Mouse (Mus musculus) liver, embryonic 14.5 days (tissue): Measurements from ENCODE around the gene Fam240a. TPM values are rescaled to one million over a fixed set of nuclear protein-coding genes. Genes with fewer than 3 reads are reported as not detected.

Source experiments
- ATAC-seq: fragments of 200-750 bp; cut with Nextera tagmentation; 2 replicates; pipeline ENCODE4 v1.8.0; 2017; ENCODE audit warnings: moderate number of reproducible peaks, mild to moderate bottlenecking, moderate library complexity; ENCODE audit not compliant: insufficient read depth
- DNase-seq, 3 experiments: peaks; one replicate each; pipeline ENCODE4 v3.0.0-alpha.2; 2012 to 2013; ENCODE audit warnings: low read depth in 3 of 3, low spot score in 3 of 3
- H3K27ac ChIP-seq: fragments of 300-500 bp; sonication (generic); 2 replicates; pipeline ENCODE4 v1.5.1; 2014; ENCODE audit warnings: moderate library complexity, mild to moderate bottlenecking, control low read depth, inconsistent platforms
- H3K27me3 ChIP-seq: fragments of 300-500 bp; sonication (generic); 2 replicates; pipeline ENCODE4 v1.6.1; 2014; ENCODE audit warnings: mild to moderate bottlenecking, low read length, moderate library complexity; ENCODE audit not compliant: control insufficient read depth, insufficient read depth
- H3K36me3 ChIP-seq: fragments of 300-500 bp; sonication (generic); replicated peaks from 2 replicates; pipeline ENCODE4 v1.6.1; 2014; ENCODE audit warnings: low read depth; ENCODE audit not compliant: control insufficient read depth, insufficient read depth
- H3K4me1 ChIP-seq, 2 experiments: fragments of 200-500 bp in 1 of 2; fragments of 300-500 bp in 1 of 2; sonication (generic) in 1 of 2; replicated peaks; 2 replicates each; pipeline ENCODE4 v1.6.1; 2012 to 2014; ENCODE audit warnings: antibody characterized with exemption in 1 of 2, inconsistent platforms in 1 of 2, low read length in 1 of 2; ENCODE audit not compliant: control insufficient read depth in 2 of 2, insufficient read depth in 2 of 2
- H3K4me2 ChIP-seq: fragments of 300-500 bp; sonication (generic); 2 replicates; pipeline ENCODE4 v1.6.1; 2014; ENCODE audit warnings: low read depth, mild to moderate bottlenecking, control low read depth, moderate library complexity
- H3K4me3 ChIP-seq, 2 experiments: fragments of 200-500 bp in 1 of 2; fragments of 300-500 bp in 1 of 2; sonication (generic) in 1 of 2; 2 replicates each; pipeline ENCODE4 v1.5.1; 2012 to 2014; ENCODE audit warnings: low read depth in 2 of 2, low read length in 2 of 2, mild to moderate bottlenecking in 2 of 2, control low read depth in 1 of 2, inconsistent platforms in 1 of 2, moderate library complexity in 1 of 2; ENCODE audit not compliant: insufficient read depth in 1 of 2
- H3K9ac ChIP-seq: fragments of 300-500 bp; sonication (generic); replicated peaks from 2 replicates; pipeline ENCODE4 v1.6.1; 2014; ENCODE audit warnings: mild to moderate bottlenecking, control low read depth, moderate library complexity
- H3K9me3 ChIP-seq: fragments of 300-500 bp; sonication (generic); 2 replicates; pipeline ENCODE4 v1.6.1; 2016; ENCODE audit warnings: low read length, mixed read lengths; ENCODE audit not compliant: control insufficient read depth
- CTCF ChIP-seq: IDR thresholded peaks from 2 replicates; pipeline ENCODE4 v1.5.1; 2016; ENCODE audit warnings: antibody characterized with exemption, low read depth, control low read depth
- EP300 ChIP-seq: IDR thresholded peaks from 2 replicates; pipeline ENCODE4 v1.6.1; 2016; ENCODE audit warnings: antibody characterized with exemption, low read depth
- WGBS: fragments of 180-500 bp; shearing (Covaris S2); extraction: QIAGEN DNeasy Blood & Tissue Kit; methylation state at CpG from one replicate; pipeline ENCODE4 v1.1.7; 2014; ENCODE audit not compliant: insufficient replicate concordance; 5-methylcytosine and 5-hydroxymethylcytosine counted together
- polyA plus RNA-seq, 2 experiments: library from polyadenylated mRNA; depleted of rRNA in 1 of 2; stranded (reverse) in 1 of 2; unstranded in 1 of 2; fragments of >200 nt; fragmentation: Nextera tagmentation in 1 of 2; extraction: Ambion mirVana in 1 of 2; gene quantifications; 2 replicates each; pipeline versions ENCODE4 v1.2.1 to v1.2.3; 2012 to 2014

Gene Fam240a
- polyA plus RNA-seq, 2 experiments: not detected

DNA sequence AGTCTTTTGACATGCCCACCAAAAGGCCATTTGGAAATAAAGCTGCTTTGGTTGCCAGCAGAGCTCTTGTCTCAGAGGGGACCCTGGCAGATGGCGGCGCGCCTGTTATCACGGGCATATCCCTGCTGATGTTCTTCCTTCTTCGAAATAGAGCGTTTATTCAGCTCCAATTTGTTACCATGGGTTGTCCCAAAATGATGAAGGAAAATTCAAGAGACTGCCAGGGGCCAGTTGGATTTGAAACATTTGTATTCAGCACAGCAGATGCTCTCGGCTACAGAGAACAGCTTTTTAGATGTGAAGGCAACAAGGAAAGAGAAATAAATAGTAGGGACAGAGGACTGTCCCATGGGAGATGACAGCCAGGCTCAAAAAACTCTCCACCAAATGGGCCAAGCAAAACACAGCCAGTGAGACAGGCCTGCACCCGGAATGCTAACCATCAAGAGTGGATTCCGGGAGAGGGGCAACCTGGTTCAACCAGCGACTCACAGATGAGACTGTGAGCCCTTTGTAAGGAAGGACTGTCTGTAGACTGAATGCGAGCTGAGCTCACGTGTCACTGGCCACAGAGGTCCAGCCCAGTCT lies 17.3 kb upstream of the Fam240a start:
- Histone ChIP-seq H3K9ac (no peak overlapping the region), H3K4me2 (no peak overlapping the region), H3K4me3 (no peak overlapping the region), H3K9me3 (no peaks in the 10 kb centered on the region), H3K36me3 (no peaks in the 10 kb centered on the region), H3K27me3 (no peaks in the 10 kb centered on the region), H3K27ac (no peak overlapping the region), H3K4me1 (no peaks in the 10 kb centered on the region)
- no peak for TF ChIP-seq CTCF
- TF ChIP-seq EP300: no peak
- no peak for DNase-seq
- no peak for ATAC-seq
- 73% methylated on average over 12 of the region's 12 CpGs for WGBS

DNA sequence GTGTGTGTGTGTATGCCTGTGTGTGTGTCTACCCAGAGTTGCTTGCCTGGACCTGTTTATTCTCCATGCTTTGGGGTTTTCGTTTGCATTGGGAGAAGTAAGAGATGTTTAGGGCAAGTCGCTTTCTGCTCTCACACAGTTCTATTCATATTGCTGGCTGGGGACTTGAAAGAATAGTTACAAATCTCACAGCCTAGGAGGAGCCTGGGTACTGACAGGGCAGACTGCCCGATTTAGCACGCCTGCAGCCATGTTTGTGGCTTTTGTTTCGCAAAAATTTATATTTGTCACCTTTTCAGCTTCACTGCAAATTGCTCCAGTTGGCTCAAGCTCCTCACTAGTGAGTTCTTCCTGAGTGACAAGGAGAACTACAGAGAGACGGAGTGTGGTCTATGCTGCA lies 14.9 kb upstream of the Fam240a start:
- Histone ChIP-seq H3K9ac (no peak overlapping the region), H3K36me3 (no peaks in the 10 kb centered on the region), H3K27ac (no peak overlapping the region), H3K4me2 (no peak overlapping the region), H3K4me3 (no peak overlapping the region), H3K4me1 (no peaks in the 10 kb centered on the region), H3K9me3 (no peaks in the 10 kb centered on the region), H3K27me3 (no peaks in the 10 kb centered on the region)
- no peak for TF ChIP-seq CTCF
- no peak for DNase-seq
- no peak for ATAC-seq
- 62% methylated on average over 6 of the region's 6 CpGs for WGBS

DNA sequence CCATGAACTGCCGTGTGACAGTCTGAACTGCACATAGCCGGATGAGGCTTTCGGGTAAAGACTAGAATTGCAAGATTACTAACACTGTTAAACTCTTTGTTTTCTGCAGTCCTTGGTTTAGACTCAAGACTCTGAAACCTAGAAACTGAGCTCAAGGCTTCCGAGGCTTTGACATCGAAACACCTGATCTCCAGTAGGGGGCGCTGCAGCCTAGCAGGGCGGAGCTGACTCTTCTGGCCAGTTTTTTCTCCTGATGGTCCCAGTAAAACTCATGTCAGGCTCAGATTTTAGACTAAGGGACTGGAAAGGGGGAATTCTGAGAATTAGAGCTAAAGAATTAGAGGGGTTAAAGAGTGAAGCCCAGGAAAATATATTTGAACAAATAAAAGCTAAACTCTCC lies 6.1 kb upstream of the Fam240a start:
- no peak for ATAC-seq
- H3K27ac ChIP-seq: no peak overlapping the region
- peak; percentile 89 for TF ChIP-seq CTCF
- no peak for TF ChIP-seq EP300
- H3K36me3 ChIP-seq: no peaks in the 10 kb centered on the region
- WGBS: 9% methylated on average over 7 of the region's 7 CpGs
- DNase-seq: peak; percentile 14 to 29 (median 24)
- H3K4me1 ChIP-seq: no peaks in the 10 kb centered on the region; a peak in 1 of 4 replicates
- H3K27me3 ChIP-seq: no peaks in the 10 kb centered on the region
- no peak overlapping the region for H3K4me2 ChIP-seq
- no peaks in the 10 kb centered on the region for H3K9me3 ChIP-seq
- no peak overlapping the region for H3K9ac ChIP-seq
- H3K4me3 ChIP-seq: no peak overlapping the region

DNA sequence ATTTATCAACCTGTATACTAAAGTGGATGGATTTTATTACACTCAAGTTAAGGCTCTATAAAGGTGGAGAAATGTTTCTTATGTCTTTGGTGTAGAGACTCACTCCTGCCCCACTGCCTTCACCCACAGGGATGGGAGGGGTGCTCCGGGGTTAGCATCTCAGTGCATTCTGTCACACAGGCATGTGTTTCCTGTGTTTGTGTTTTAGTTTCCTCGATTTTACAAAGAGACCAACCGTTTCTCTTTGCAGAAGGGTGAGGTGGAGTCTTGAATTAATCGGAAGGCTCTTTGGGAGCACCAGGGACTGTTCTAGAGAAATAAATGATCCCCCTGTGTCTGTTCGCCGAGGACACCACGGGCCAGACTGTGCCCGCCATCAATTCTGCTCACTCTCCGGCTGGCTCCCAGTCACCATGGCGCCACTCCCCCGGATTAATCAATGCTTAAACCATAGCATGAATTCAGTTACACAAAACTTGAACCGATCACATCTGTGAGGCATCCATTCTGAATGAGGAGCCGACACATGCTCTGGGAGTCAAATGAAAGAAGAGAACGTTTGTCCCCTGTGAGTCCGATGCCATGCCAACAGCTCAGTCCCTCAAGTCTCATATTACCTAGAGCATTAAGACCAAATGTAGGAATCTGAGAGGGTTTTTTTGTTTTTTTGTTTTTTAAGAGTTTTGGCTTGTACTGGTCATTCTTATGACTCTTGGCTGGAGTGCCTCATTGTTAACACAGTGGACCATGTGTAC lies 4.2 kb upstream of the Fam240a start:
- H3K9ac ChIP-seq: no peak overlapping the region
- H3K4me3 ChIP-seq: no peak overlapping the region
- no peaks in the 10 kb centered on the region for H3K27me3 ChIP-seq
- WGBS: 48% methylated on average over 15 of the region's 15 CpGs
- TF ChIP-seq CTCF: no peak
- TF ChIP-seq EP300: no peak
- ATAC-seq (no peak), DNase-seq (no peak)
- H3K4me1 ChIP-seq: no peaks in the 10 kb centered on the region; a peak in 1 of 4 replicates
- H3K36me3 ChIP-seq: no peaks in the 10 kb centered on the region
- H3K27ac ChIP-seq: no peak overlapping the region
- H3K4me2 ChIP-seq: no peak overlapping the region
- no peaks in the 10 kb centered on the region for H3K9me3 ChIP-seq

DNA sequence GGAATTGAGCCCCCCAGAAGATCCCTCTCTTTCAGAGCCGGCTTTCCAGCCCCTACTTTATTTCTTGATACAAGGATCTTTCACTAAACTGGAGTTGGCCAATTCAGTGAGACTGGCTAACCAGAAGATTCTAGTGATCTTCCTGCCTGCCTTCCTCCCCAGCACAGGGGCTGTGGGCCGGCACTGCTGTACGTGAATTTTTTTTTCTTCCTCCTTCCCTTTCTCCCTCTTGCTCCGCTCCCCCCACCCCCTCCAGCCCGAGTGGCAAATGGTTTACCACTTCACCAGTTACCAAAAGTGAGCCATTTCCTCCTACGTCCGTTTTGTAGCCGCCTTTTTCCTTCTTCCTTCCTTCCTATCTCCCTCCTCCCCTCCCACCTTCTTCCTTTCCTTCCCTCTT lies 1.2 kb downstream of the Fam240a start:
- no peak for ATAC-seq
- WGBS: 18% methylated on average over 8 of the region's 8 CpGs

More for the DNA sequence above, 1.2 kb downstream of the Fam240a start:
- no peaks in the 10 kb centered on the region for H3K27me3 ChIP-seq
- no peak for DNase-seq
- no peak overlapping the region for H3K9ac ChIP-seq
- no peaks in the 10 kb centered on the region for H3K4me1 ChIP-seq
- no peak overlapping the region for H3K4me2 ChIP-seq
- no peaks in the 10 kb centered on the region for H3K36me3 ChIP-seq
- TF ChIP-seq CTCF (no peak), EP300 (no peak)
- no peak overlapping the region for H3K27ac ChIP-seq
- H3K4me3 ChIP-seq: no peak overlapping the region
- H3K9me3 ChIP-seq: no peaks in the 10 kb centered on the region
